Mouse (Mus musculus) heart, postnatal 0 days (tissue): ENCODE measurements around the gene Kcnq1. TPM values are rescaled to one million over a fixed set of nuclear protein-coding genes. Genes with fewer than 3 reads are reported as not detected.

Experiments
- ATAC-seq: fragments of 200-750 bp; cut with Nextera tagmentation; 2 replicates; pipeline ENCODE4 v1.8.0; 2017; ENCODE audit warnings: low read depth, moderate number of reproducible peaks, moderate library complexity; ENCODE audit not compliant: insufficient read depth
- DNase-seq: peaks from one replicate; pipeline ENCODE4 v3.0.0-alpha.2; 2016; ENCODE audit warnings: low spot score
- H3K27ac ChIP-seq: fragments of 300-500 bp; sonication (generic); 2 replicates; pipeline ENCODE4 v1.5.1; 2014; ENCODE audit warnings: low read depth, mild to moderate bottlenecking
- H3K27me3 ChIP-seq: fragments of 300-500 bp; sonication (generic); 2 replicates; pipeline ENCODE4 v1.6.1; 2014; ENCODE audit warnings: low read length, mixed read lengths; ENCODE audit not compliant: control insufficient read depth, insufficient read depth
- H3K36me3 ChIP-seq: fragments of 300-500 bp; sonication (generic); replicated peaks from 2 replicates; pipeline ENCODE4 v1.6.1; 2014; ENCODE audit warnings: low read length, mixed read lengths; ENCODE audit not compliant: control insufficient read depth, insufficient read depth
- H3K4me1 ChIP-seq: fragments of 300-500 bp; sonication (generic); 2 replicates; pipeline ENCODE4 v1.6.1; 2014; ENCODE audit warnings: antibody characterized with exemption; ENCODE audit not compliant: control insufficient read depth, insufficient read depth
- H3K4me2 ChIP-seq: fragments of 300-500 bp; sonication (generic); 2 replicates; pipeline ENCODE4 v1.6.1; 2014; ENCODE audit warnings: low read depth, mild to moderate bottlenecking, low read length, moderate library complexity
- H3K4me3 ChIP-seq: fragments of 300-500 bp; sonication (generic); 2 replicates; pipeline ENCODE4 v1.5.1; 2014; ENCODE audit warnings: low read depth, low read length
- H3K9ac ChIP-seq: fragments of 300-500 bp; sonication (generic); replicated peaks from 2 replicates; pipeline ENCODE4 v1.6.1; 2014; ENCODE audit warnings: low read depth, low read length, mixed read lengths
- H3K9me3 ChIP-seq: fragments of 300-500 bp; sonication (generic); replicated peaks from 2 replicates; pipeline ENCODE4 v1.6.1; 2016; ENCODE audit warnings: low read length; ENCODE audit not compliant: control insufficient read depth
- CTCF ChIP-seq: IDR thresholded peaks from 2 replicates; pipeline ENCODE4 v1.5.1; 2016; ENCODE audit warnings: antibody characterized with exemption, control low read depth, low read depth
- EP300 ChIP-seq: IDR thresholded peaks from 2 replicates; pipeline ENCODE4 v1.6.1; 2016; ENCODE audit warnings: antibody characterized with exemption, low read depth
- WGBS: fragments of 180-500 bp; shearing (Covaris S2); extraction: QIAGEN DNeasy Blood & Tissue Kit; methylation state at CpG from one replicate; pipeline ENCODE4 v1.1.7; 2014; 5-methylcytosine and 5-hydroxymethylcytosine counted together
- polyA plus RNA-seq: library from polyadenylated mRNA; unstranded; fragments of >200 nt; fragmentation: Nextera tagmentation; extraction: Ambion mirVana; gene quantifications from 2 replicates; pipeline ENCODE4 v1.2.1, GENCODE M21; 2015
- total RNA-seq: library from RNA; depleted of rRNA; stranded (reverse); fragments of >200 nt; gene quantifications from 2 replicates; pipeline ENCODE4 v1.2.3, GENCODE M21; 2014; ENCODE audit warnings: low replicate concordance

The Kcnq1 gene
- total and polyA plus RNA-seq, 2 experiments from 2014 or later: 37.2 to 75.9 TPM

DNA sequence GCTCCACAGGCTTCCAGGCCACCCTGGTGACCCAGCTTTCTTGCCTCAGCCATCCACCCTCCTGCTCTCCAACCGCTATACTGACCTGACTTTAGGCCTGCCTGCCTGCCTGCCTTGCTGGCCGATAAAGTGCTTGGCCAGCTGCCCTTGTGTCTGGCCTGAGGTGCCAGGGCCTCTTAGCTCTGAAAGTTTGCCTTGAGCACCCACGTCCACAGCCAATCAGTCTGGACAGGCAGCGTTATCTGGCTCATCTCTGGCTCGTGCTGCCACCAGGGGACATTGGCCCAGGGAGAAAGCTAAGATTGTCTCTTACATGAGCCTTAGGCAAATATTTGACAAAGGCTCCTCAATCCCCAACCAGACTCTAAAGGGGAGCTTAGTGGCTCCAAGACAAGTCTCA is 254.6 kb downstream of the Kcnq1 start:
- H3K27ac ChIP-seq: 0 out of 2 replicates have a peak overlapping the region, but pooled peaks have one; percentile 3
- peaks cover 42% of the 10 kb centered on the region for H3K4me1 ChIP-seq
- 28% methylated on average over 5 of the region's 5 CpGs for WGBS
- H3K36me3 ChIP-seq: peaks cover 14% of the 10 kb centered on the region; the same call in 1 of the 2 replicates
- no peak for DNase-seq
- H3K4me2 ChIP-seq: no peak overlapping the region
- H3K4me3 ChIP-seq: no peak overlapping the region
- H3K9me3 ChIP-seq: no peaks in the 10 kb centered on the region
- no peak for TF ChIP-seq CTCF
- TF ChIP-seq EP300: no peak
- H3K9ac ChIP-seq: no peak overlapping the region
- no peaks in the 10 kb centered on the region for H3K27me3 ChIP-seq
- no peak for ATAC-seq

DNA sequence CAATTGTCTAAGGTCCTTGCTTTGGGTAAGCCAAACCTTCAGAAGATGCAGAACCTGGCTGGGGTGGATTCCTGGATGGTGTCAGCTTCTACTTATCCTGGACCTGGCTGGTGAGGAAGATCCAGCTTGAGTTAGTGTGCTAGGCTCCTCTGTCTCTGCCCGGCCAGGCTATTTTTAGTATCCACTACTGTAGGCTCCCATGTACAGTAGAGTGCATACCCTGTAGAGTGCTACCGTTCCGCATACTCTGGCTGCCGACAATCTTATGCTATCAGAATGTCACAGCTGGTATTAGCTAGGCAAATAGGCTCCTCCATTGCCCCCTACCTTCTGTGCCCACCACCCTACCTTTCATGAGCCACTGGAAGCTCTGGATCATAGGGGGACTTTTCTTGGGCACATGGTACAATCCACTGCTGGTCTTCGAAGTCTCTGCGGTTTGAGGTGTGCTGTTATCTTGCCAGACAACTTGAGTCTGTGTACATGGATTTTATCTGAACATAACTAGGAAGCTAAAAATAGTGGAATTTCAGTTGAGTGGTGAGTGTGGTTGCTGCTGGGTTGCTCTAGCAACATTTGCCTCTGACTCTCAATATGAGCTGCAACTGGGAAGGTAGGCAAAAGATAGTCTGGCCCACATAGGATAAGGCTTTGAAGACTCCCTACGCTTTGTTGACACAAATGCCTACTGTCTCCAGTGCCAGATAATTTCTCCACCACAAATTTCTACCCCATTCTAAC is 258.1 kb downstream of the Kcnq1 start:
- no peak for TF ChIP-seq CTCF
- no peak for TF ChIP-seq EP300
- Histone ChIP-seq H3K36me3 (peaks cover 14% of the 10 kb centered on the region; the same call in 1 of the 2 replicates), H3K27ac (peak overlapping the region; percentile 36; the same call in 1 of the 2 replicates), H3K4me2 (no peak overlapping the region), H3K4me1 (peaks cover 31% of the 10 kb centered on the region), H3K27me3 (no peaks in the 10 kb centered on the region), H3K9me3 (no peaks in the 10 kb centered on the region), H3K9ac (no peak overlapping the region), H3K4me3 (no peak overlapping the region)
- ATAC-seq (no peak), DNase-seq (peak; percentile 52)
- 30% methylated on average over 7 of the region's 7 CpGs for WGBS

DNA sequence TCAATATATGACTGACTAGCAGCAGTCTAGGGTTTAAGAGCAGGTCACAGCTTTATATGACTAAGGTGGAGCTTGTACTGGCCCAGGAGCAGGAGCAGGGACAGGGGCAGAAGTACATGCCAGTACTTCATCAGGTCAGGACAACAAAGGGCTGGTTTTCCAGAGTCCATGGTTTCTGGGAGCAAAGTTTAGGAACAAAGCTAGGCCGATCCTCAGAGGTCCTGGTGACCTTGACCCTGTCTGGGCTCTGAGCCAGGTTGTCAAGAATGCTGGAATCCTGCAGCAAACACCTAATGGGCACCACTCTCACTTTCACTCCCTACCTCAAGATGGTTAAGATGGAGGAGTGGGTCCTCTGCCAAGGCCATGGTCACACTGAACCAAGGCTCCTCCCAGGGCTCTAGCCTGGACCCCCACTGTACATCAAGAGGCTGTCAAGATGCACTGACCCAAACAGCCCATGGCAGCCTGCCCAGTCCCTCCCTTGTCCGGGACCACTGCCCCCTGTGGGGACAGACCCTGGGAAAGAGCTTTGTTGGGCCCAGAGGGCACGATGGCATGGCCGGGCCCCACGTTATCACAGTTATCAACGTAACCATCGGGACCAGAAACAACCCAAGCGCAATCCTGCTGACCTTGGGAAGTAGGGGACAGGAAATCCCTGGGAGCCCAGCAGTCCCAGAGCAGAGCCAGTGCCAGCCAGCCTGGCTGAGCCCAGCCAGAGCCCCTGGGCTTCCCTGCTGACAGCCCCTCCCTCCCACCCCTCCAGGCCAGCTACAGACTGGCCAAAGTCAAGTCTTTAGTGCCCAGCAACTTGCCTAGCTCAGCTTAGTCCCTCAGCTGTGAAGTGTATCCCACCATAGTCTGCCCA is 259.0 kb downstream of the Kcnq1 start:
- Histone ChIP-seq H3K36me3 (peaks cover 14% of the 10 kb centered on the region; the same call in 1 of the 2 replicates), H3K27me3 (no peaks in the 10 kb centered on the region), H3K4me2 (no peak overlapping the region), H3K9me3 (no peaks in the 10 kb centered on the region), H3K4me3 (no peak overlapping the region), H3K27ac (peak overlapping the region; percentile 36; the same call in 1 of the 2 replicates), H3K9ac (no peak overlapping the region), H3K4me1 (peaks cover 31% of the 10 kb centered on the region)
- 21% methylated on average over 8 of the region's 8 CpGs for WGBS
- no peak for DNase-seq
- peak; percentile 53 for ATAC-seq
- TF ChIP-seq EP300 (no peak), CTCF (no peak)

DNA sequence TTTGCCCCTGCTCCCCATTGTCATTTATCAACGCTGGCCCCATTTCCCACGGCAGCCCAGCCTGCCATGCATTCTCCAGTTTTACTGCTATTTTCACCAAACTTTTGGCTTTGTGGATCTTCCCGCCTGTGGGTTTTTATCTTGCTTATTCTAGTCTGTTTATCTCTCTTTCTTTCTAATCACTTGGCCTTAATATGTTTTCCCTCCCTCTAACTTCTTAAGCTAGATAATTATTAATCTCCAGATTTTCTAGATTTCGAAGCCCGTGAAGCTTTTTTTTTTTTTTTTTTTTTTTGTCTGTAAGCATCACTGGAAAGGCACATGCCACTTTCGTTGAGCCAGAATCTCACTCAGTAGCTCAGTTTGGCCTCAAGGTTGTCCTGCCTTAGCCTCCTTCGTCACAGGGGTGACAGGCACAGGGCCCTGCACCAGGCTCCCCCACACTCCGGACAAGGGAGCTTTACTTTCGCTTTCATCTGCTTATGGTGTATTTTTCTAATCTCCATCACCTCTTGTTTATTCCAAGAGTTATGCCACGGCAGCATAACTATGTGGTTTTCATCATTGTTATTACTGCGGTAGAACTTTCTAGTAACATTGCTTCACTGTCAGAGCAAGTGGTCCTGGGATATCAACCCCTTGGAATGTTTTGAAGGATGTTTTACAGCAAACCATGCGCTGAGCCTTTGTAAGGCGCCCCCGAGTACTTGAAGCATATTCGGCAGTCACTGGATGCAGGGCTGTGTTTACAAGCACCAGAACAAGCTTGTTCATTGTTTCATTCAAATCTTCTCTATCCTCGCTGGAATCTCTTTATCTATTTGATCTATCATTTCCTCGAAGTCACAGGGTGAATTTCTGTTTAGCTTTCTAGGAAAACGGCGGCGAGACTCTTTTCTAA is 261.5 kb downstream of the Kcnq1 start:
- H3K36me3 ChIP-seq: peaks cover 6% of the 10 kb centered on the region; the same call in 1 of the 2 replicates
- 0 out of 2 replicates have a peak overlapping the region, but pooled peaks have one; percentile 15 for H3K4me3 ChIP-seq
- H3K27me3 ChIP-seq: no peaks in the 10 kb centered on the region
- peak overlapping the region; percentile 43; the same call in 1 of the 2 replicates for H3K4me2 ChIP-seq
- WGBS: 52% methylated on average over 20 of the region's 20 CpGs
- ATAC-seq (no peak), DNase-seq (no peak)
- no peak for TF ChIP-seq CTCF
- TF ChIP-seq EP300: no peak
- no peak overlapping the region for H3K27ac ChIP-seq
- no peak overlapping the region for H3K9ac ChIP-seq
- no peaks in the 10 kb centered on the region for H3K9me3 ChIP-seq
- H3K4me1 ChIP-seq: peaks cover 53% of the 10 kb centered on the region

DNA sequence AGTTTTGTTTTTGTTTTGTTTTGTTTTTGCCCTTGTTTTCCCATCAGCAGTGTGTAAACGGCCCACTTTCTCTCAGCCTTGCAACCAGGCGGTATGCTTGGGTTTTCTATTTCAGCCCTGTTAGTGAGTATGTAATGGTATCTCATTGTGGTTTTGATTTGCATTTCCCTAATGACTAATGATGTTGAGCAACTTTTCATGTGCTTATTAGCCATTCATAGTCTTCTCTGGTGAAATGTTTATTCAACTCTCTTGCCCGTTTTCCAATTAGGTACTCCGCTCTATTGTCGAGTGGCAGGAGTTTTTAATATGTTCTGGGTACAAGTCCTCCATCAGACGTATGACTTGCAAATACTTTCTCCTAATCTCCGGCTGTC is 262.1 kb downstream of the Kcnq1 start:
- TF ChIP-seq CTCF (no peak), EP300 (no peak)
- no peaks in the 10 kb centered on the region for H3K9me3 ChIP-seq
- H3K4me1 ChIP-seq: peaks cover 58% of the 10 kb centered on the region
- H3K27me3 ChIP-seq: no peaks in the 10 kb centered on the region
- H3K9ac ChIP-seq: no peak overlapping the region
- ATAC-seq (no peak), DNase-seq (no peak)
- H3K36me3 ChIP-seq: 0 out of 2 replicates have a peak, but pooled peaks cover under 1% of the 10 kb centered on the region
- WGBS: 79% methylated on average over 7 of the region's 7 CpGs
- H3K4me2 ChIP-seq: no peak overlapping the region
- no peak overlapping the region for H3K27ac ChIP-seq
- no peak overlapping the region for H3K4me3 ChIP-seq
